Mouse (Mus musculus) spleen, adult 2 months (tissue): Measurements from ENCODE around the gene 2010300C02Rik. TPM values are rescaled to one million over a fixed set of nuclear protein-coding genes. Genes with fewer than 3 reads are reported as not detected.

Experiments
- DNase-seq, 2 experiments: peaks; one replicate each; pipeline versions ENCODE4 v3.0.0 to v3.0.0-alpha.2; 2012 to 2021; ENCODE audit warnings: low spot score in 2 of 2, low read depth in 1 of 2
- H3K27ac ChIP-seq: fragments of 200-500 bp; 2 replicates; pipeline ENCODE4 v1.5.1; 2012; ENCODE audit warnings: low read length, inconsistent platforms; ENCODE audit not compliant: insufficient read depth
- H3K27me3 ChIP-seq: fragments of 200-500 bp; 2 replicates; pipeline ENCODE4 v1.6.1; 2012; ENCODE audit warnings: mild to moderate bottlenecking, moderate library complexity, low read length, inconsistent platforms; ENCODE audit not compliant: control insufficient read depth, insufficient read depth
- H3K36me3 ChIP-seq: fragments of 200-500 bp; 2 replicates; pipeline ENCODE4 v1.6.1; 2012; ENCODE audit warnings: mild to moderate bottlenecking, low read length, inconsistent platforms; ENCODE audit not compliant: control insufficient read depth, insufficient read depth
- H3K4me1 ChIP-seq: fragments of 200-500 bp; 2 replicates; pipeline ENCODE4 v1.6.1; 2011; ENCODE audit warnings: inconsistent platforms; ENCODE audit not compliant: control insufficient read depth, insufficient read depth, insufficient read length
- H3K4me3 ChIP-seq: fragments of 200-500 bp; 2 replicates; pipeline ENCODE4 v1.5.1; 2011; ENCODE audit warnings: mild to moderate bottlenecking, inconsistent platforms; ENCODE audit not compliant: insufficient read depth, insufficient read length; ENCODE audit errors: extremely low read depth
- CTCF ChIP-seq: fragments of 200-500 bp; IDR thresholded peaks from 2 replicates; pipeline ENCODE4 v1.5.1; 2011; ENCODE audit warnings: mild to moderate bottlenecking, inconsistent platforms; ENCODE audit not compliant: insufficient read depth, insufficient read length, insufficient replicate concordance; ENCODE audit errors: extremely low read depth
- POLR2A ChIP-seq: fragments of 200-500 bp; IDR thresholded peaks from 2 replicates; pipeline ENCODE4 v1.6.1; 2011; ENCODE audit warnings: low read depth, low read length, inconsistent platforms
- WGBS: fragments of 180-500 bp; shearing (Covaris S2); methylation state at CpG from one replicate; pipeline ENCODE4 v1.1.7; 2018; 5-methylcytosine and 5-hydroxymethylcytosine counted together
- polyA plus RNA-seq: library from polyadenylated mRNA; depleted of rRNA; stranded (reverse); fragments of >200 nt; gene quantifications from 2 replicates; pipeline ENCODE4 v1.2.3, GENCODE M21; 2012

The 2010300C02Rik gene
- polyA plus RNA-seq, 1 experiment: 0.96 TPM

DNA sequence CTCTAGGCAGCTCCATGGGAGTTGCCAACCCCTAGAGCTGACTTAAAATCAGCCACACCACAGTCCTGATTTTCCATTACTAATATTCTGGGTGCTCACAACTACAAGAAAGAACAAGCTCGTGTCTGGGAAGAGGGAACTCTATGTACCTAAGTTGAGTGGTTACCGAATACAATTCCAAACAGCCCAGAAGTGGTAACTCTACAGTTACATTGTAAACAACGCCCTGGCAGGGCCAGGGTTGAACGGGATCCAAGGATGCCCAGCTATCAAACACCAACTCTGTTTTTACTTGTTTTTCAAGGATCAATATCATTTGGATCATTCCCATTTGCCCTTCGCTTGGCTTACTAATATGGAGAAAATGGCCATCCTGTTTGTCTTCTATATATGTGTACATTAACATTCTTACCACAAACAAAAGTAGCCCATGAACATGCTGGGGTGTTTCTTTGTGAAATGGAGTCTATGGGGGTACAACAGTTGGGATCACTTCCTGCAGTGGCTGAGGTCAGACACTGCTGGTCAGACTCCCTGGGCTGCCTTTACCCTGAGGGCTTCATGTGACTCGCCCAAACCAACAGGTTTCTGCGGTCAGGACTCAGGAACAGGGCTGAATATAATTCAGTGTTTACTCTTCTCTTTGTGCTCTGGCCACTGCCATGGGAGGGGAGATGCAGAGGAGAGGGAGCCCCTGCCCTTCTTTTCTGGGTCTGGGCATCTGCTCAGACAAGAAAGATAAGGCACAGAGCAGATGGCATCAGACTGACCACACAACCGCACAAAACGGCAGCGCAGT lies 89.3 kb downstream of the 2010300C02Rik start:
- H3K27ac ChIP-seq: no peak overlapping the region
- WGBS: 86% methylated on average over 10 of the region's 10 CpGs
- no peaks in the 10 kb centered on the region for H3K4me1 ChIP-seq
- no peak for DNase-seq
- no peaks in the 10 kb centered on the region for H3K36me3 ChIP-seq
- no peak for TF ChIP-seq CTCF
- no peak for TF ChIP-seq POLR2A
- no peaks in the 10 kb centered on the region for H3K27me3 ChIP-seq
- H3K4me3 ChIP-seq: no peak overlapping the region

DNA sequence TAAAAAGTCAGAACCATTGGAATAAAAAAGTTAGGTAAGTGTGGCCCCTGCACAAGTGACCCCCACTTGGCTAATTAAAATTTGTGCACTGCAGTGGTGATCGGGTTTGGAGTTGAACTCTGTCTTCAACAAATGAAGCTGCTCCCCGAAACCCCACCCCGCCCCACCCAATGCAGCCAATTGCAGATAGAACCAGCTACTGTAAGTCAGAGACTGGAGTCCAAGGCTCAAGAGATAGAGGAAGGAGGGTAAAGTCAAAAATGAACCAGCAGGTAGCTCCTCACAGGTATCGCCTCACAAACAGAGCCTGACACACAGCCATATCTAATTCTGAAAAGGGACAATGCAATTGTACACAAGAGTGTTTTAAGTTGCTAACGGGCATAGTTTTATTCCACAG lies 90.0 kb downstream of the 2010300C02Rik start:
- Histone ChIP-seq H3K27me3 (no peaks in the 10 kb centered on the region), H3K36me3 (no peaks in the 10 kb centered on the region), H3K4me1 (no peaks in the 10 kb centered on the region), H3K4me3 (no peak overlapping the region), H3K27ac (no peak overlapping the region)
- 88% methylated on average over 5 of the region's 5 CpGs for WGBS
- no peak for DNase-seq
- no peak for TF ChIP-seq CTCF
- TF ChIP-seq POLR2A: no peak

DNA sequence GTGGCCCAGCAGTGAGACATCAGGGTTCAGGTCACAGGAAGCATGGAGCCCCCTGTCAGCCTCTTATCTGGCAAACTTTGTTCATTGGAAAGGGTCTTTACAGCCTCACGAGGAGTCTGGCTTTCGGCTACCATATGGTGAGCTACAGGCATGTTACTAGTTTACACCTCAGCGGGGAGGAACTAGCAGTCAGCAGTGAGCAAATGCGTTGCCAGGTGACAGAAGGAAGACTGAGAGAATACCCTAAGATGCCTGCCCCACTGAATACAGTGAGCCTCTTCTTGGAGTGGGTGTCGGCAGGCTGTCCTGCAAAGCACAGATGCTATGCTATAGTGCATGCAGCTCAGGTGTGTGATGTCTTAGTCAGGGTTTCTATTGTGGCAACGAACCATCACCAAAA lies 91.1 kb downstream of the 2010300C02Rik start:
- Histone ChIP-seq H3K4me3 (no peak overlapping the region), H3K27ac (no peak overlapping the region), H3K4me1 (0 out of 2 replicates have a peak, but pooled peaks cover 5% of the 10 kb centered on the region), H3K27me3 (no peaks in the 10 kb centered on the region), H3K36me3 (no peaks in the 10 kb centered on the region)
- TF ChIP-seq CTCF: no peak
- TF ChIP-seq POLR2A: no peak
- DNase-seq: no peak
- WGBS: 83% methylated on average over 6 of the region's 6 CpGs

DNA sequence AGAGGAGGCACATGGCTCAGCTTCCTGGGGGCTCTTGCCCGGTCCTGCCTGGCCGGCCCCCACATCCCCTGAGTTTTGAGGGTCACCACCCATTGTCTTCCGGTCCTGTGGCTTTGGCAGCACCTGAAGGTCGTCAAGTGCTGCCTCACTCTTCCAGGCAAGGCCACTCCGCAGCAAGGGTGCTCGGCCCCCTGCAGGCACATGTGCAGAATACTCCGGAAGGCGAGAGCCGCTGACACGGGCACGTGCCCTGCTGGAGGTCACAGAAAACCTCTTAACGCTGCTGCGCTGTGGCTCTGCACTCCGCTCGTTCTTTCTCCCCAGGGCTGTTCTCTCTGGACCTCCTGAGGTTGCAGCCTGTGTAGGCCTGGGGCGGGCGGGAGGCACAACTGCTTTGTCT lies 95.7 kb downstream of the 2010300C02Rik start:
- 67% methylated on average over 17 of the region's 17 CpGs for WGBS

DNA sequence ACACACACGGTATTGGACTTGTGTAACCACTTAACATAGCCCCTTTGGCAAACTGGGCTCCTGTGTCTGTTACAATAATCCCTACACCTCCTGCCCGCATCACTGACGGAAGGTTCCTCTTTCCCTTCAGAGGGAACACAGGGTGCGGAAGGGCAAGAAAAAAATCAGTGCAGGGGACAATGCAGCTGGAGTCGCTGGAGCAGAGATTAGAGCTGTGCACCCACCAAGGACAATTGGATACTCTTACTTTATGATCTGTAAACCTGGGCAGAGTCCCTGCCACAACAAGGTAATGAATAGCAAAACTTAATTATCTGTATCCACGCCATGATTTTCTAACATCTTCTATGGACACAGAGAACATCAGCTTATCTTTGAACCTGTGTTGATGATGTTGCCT lies 97.8 kb downstream of the 2010300C02Rik start:
- DNase-seq: no peak
- Histone ChIP-seq H3K4me3 (no peak overlapping the region), H3K36me3 (no peaks in the 10 kb centered on the region)

More for the DNA sequence above, 95.7 kb downstream of the 2010300C02Rik start:
- H3K27ac ChIP-seq: no peak overlapping the region
- H3K4me1 ChIP-seq: peaks cover 10% of the 10 kb centered on the region; the same call in 1 of the 2 replicates
- no peak overlapping the region for H3K4me3 ChIP-seq
- no peak for TF ChIP-seq POLR2A
- TF ChIP-seq CTCF: peak; percentile 50; the same call in 1 of the 2 replicates
- peak; percentile 36 to 37 for DNase-seq
- no peaks in the 10 kb centered on the region for H3K27me3 ChIP-seq
- no peaks in the 10 kb centered on the region for H3K36me3 ChIP-seq

DNA sequence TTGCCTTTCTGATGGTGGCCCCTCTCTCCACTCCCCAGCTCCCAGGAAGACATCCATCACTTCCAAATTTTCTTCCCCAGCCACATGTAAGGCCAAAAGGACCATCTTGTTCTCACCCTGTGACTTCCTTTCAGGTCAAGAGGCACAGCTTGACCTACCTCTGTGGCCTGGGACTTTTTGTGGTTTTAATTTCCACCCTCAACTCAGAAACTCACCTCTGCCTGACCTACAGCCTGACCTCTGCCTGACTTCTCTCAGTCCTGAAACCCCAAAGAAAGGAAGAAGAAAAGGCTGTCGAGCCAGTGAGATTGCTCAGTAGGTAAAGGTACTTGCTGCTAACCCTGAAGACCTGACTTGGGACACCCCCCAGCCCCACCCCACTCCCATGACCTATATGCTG lies 100.3 kb downstream of the 2010300C02Rik start:
- Histone ChIP-seq H3K27me3 (no peaks in the 10 kb centered on the region), H3K4me3 (no peak overlapping the region), H3K27ac (no peak overlapping the region), H3K36me3 (no peaks in the 10 kb centered on the region), H3K4me1 (peaks cover 17% of the 10 kb centered on the region; the same call in 1 of the 2 replicates)
- 26% methylated on average over 1 of the region's 1 CpGs for WGBS
- no peak for DNase-seq
- no peak for TF ChIP-seq POLR2A
- no peak for TF ChIP-seq CTCF

More for the DNA sequence above, 97.8 kb downstream of the 2010300C02Rik start:
- H3K4me1 ChIP-seq: peaks cover 10% of the 10 kb centered on the region; the same call in 1 of the 2 replicates
- H3K27ac ChIP-seq: no peak overlapping the region
- TF ChIP-seq POLR2A (no peak), CTCF (no peak)
- 50% methylated on average over 6 of the region's 6 CpGs for whole genome bisulfite sequencing
- no peaks in the 10 kb centered on the region for H3K27me3 ChIP-seq

DNA sequence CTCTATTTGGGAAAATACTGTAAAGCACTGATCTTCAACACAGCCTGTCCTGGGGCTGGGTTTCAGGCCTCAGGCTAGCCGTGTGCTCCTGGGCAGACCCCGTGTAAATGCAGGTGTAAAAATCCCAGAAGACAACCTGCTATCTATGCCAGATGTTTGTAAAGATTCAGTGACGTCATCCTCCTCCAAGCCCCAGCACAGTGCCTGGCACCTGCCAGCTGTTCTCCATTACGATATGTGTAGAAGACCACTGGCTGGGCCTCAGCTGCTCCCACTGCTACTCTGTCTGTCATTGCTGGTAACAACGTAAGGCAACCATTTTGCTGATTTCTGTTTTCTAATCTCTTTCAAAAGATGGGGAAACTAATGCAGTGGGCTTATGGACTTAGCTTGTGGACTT lies 102.8 kb downstream of the 2010300C02Rik start:
- Histone ChIP-seq H3K4me1 (peaks cover 15% of the 10 kb centered on the region; the same call in 1 of the 2 replicates), H3K27ac (no peak overlapping the region), H3K36me3 (no peaks in the 10 kb centered on the region), H3K27me3 (no peaks in the 10 kb centered on the region), H3K4me3 (no peak overlapping the region)
- no peak for TF ChIP-seq CTCF
- TF ChIP-seq POLR2A: no peak
- WGBS: 50% methylated on average over 5 of the region's 5 CpGs
- no peak for DNase-seq
